Mouse (Mus musculus): ENCODE data around the gene Cdcp2. TPM values are rescaled to one million over a fixed set of nuclear protein-coding genes. Genes with fewer than 3 reads are reported as not detected.

The Cdcp2 gene
- not detected in 2 replicates for polyA plus RNA-seq (2016; fragmentation: Nextera tagmentation; extraction: Ambion mirVana)

DNA sequence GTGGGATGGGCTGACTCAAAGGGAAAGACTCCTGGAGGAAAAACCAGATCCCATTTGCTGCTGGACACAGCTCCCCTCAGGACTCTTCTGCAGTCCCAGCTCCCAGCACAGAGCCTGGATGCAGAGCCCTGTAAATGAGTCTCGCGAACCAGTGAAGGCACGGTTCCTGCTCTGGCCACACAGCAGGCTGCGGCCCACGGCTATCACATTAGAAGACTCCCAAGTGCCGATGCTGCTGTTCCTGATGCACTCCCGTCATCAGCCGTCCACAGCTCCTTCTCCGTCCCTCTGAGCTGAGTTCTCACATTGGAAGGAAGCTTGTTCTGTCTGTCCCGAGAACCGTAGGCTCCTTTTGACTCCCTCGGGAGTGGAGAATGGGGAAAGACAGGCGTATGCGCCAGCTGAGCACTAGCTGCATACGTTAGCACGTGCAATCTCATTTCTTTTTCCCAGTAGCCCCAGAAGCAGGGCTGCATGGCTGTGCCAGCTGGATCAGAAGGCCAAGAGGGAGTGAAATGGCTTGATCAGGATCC lies at the start of gene Cdcp2:
Gene Cdcp2, plus strand, starts transcription at position 51 of the 533 bp plus-strand sequence.
- WGBS (ENCODE audit: insufficient replicate concordance) = 72% methylated on average over 16 of the region's 16 CpGs

GRCm38 (mm10) chr4:107047806-107048205 lies 48.9 kb upstream of the Cdcp2 start:
- Histone ChIP-seq H3K4me1 (no peaks in the 10 kb centered on the region), H3K9me3 (replicated peaks) (no peaks in the 10 kb centered on the region), H3K36me3 (peaks cover 63% of the 10 kb centered on the region), H3K9ac (no peak overlapping the region), H3K27me3 (replicated peaks) (no peaks in the 10 kb centered on the region), H3K27ac (no peak overlapping the region), H3K4me3 (no peak overlapping the region), H3K4me2 (no peak overlapping the region)
- 78% methylated on average over 5 of the region's 5 CpGs for WGBS (ENCODE audit: insufficient replicate concordance)
- ATAC-seq = no peak

More for the DNA sequence above, at the start of gene Cdcp2:
- Histone ChIP-seq H3K4me2 (no peak within 1 kb of the TSS), H3K9me3 (replicated peaks) (no peaks in the 10 kb centered on the region), H3K4me3 (no peak within 1 kb of the TSS), H3K27ac (no peak within 1 kb of the TSS; the same call in 1 of the 2 replicates), H3K27me3 (replicated peaks) (peaks cover 6% of the 10 kb centered on the region; the same call in 1 of the 2 replicates), H3K9ac (no peak within 1 kb of the TSS), H3K4me1 (peaks cover 13% of the 10 kb centered on the region; the same call in 1 of the 2 replicates), H3K36me3 (no peaks in the 10 kb centered on the region)
- no peak for ATAC-seq

GRCm38 (mm10) chr4:107048568-107049162 lies 48.0 kb upstream of the Cdcp2 start:
- no peak overlapping the region for H3K4me2 ChIP-seq
- H3K36me3 ChIP-seq = peaks cover 56% of the 10 kb centered on the region
- no peaks in the 10 kb centered on the region for H3K9me3 ChIP-seq (replicated peaks)
- H3K4me3 ChIP-seq = no peak overlapping the region
- no peaks in the 10 kb centered on the region for H3K27me3 ChIP-seq (replicated peaks)
- no peaks in the 10 kb centered on the region for H3K4me1 ChIP-seq
- WGBS (ENCODE audit: insufficient replicate concordance) = 90% methylated on average over 11 of the region's 11 CpGs
- H3K27ac ChIP-seq = no peak overlapping the region
- no peak overlapping the region for H3K9ac ChIP-seq
- no peak for ATAC-seq

- Histone ChIP-seq H3K36me3 (peaks cover 44% of the 10 kb centered on the region), H3K9ac (no peak overlapping the region), H3K4me3 (no peak overlapping the region), H3K27me3 (replicated peaks) (no peaks in the 10 kb centered on the region), H3K4me1 (no peaks in the 10 kb centered on the region), H3K9me3 (replicated peaks) (no peaks in the 10 kb centered on the region), H3K4me2 (no peak overlapping the region), H3K27ac (no peak overlapping the region)
- ATAC-seq = no peak
- WGBS (ENCODE audit: insufficient replicate concordance) = 54% methylated on average over 4 of the region's 4 CpGs
Observed at GRCm38 (mm10) chr4:107051889-107052288, 44.8 kb upstream of the Cdcp2 start.

GRCm38 (mm10) chr4:107052962-107053553 lies 43.6 kb upstream of the Cdcp2 start:
- WGBS (ENCODE audit: insufficient replicate concordance) = 47% methylated on average over 5 of the region's 5 CpGs
- peaks cover 44% of the 10 kb centered on the region for H3K36me3 ChIP-seq
- H3K27me3 ChIP-seq (replicated peaks) = no peaks in the 10 kb centered on the region
- H3K4me1 ChIP-seq = no peaks in the 10 kb centered on the region
- no peak overlapping the region for H3K4me2 ChIP-seq
- H3K27ac ChIP-seq = no peak overlapping the region
- H3K9me3 ChIP-seq (replicated peaks) = no peaks in the 10 kb centered on the region
- H3K4me3 ChIP-seq = no peak overlapping the region
- ATAC-seq = no peak
- H3K9ac ChIP-seq = no peak overlapping the region

DNA sequence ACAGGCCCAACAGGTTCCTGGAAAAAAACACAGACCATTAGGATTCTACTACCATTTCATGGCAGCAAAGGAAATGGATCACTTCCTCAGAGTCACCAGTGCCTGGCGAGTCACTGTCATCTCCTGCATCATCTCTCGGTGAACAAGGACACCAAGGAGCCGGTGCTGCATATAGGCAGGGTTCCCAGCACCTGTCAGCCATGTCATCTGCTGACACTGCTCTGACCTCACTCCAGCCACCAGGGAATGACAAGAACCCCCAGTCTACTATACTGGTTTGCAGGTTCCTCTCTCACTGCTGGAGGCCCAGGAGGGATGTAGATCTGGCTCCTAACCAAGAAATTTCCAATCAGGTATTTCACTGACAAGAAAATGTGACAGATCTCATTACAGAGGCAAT lies 40.6 kb upstream of the Cdcp2 start:
- no peaks in the 10 kb centered on the region for H3K9me3 ChIP-seq (replicated peaks)
- H3K9ac ChIP-seq = no peak overlapping the region
- H3K27me3 ChIP-seq (replicated peaks) = no peaks in the 10 kb centered on the region
- H3K4me2 ChIP-seq = no peak overlapping the region
- no peaks in the 10 kb centered on the region for H3K4me1 ChIP-seq
- no peak overlapping the region for H3K4me3 ChIP-seq
- peaks cover 62% of the 10 kb centered on the region for H3K36me3 ChIP-seq
- H3K27ac ChIP-seq = peak overlapping the region; percentile 19
- ATAC-seq = no peak
- 69% methylated on average over 3 of the region's 3 CpGs for WGBS (ENCODE audit: insufficient replicate concordance)

GRCm38 (mm10) chr4:107058346-107058745 lies 38.3 kb upstream of the Cdcp2 start:
- Histone ChIP-seq H3K27ac (no peak overlapping the region), H3K36me3 (peaks cover 82% of the 10 kb centered on the region), H3K9me3 (replicated peaks) (no peaks in the 10 kb centered on the region), H3K9ac (no peak overlapping the region), H3K4me3 (no peak overlapping the region), H3K4me2 (no peak overlapping the region), H3K4me1 (no peaks in the 10 kb centered on the region), H3K27me3 (replicated peaks) (no peaks in the 10 kb centered on the region)
- 77% methylated on average over 5 of the region's 5 CpGs for WGBS (ENCODE audit: insufficient replicate concordance)
- ATAC-seq = no peak

DNA sequence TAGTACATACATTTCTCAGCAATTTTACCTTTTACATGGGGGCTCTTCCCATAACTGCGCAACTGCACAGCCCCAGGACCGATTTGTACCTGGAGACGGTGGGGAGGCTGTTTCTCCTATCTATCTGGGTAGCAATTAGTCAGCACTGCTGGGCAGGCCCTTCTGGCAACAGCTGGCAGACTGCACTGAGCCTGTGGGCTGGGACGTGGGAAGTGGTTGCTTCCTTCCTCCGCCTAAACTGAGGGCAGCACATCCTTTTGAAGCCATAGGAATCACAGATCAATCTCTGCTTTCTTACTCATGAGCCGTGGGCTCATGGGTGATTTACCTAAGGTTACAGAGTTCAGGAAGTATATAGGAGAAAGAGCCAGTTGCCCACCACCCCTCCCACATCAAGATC lies 37.9 kb upstream of the Cdcp2 start:
- no peaks in the 10 kb centered on the region for H3K27me3 ChIP-seq (replicated peaks)
- H3K27ac ChIP-seq = no peak overlapping the region
- H3K36me3 ChIP-seq = peaks cover 87% of the 10 kb centered on the region
- no peak for ATAC-seq
- H3K9ac ChIP-seq = no peak overlapping the region
- no peak overlapping the region for H3K4me2 ChIP-seq
- no peak overlapping the region for H3K4me3 ChIP-seq
- H3K4me1 ChIP-seq = no peaks in the 10 kb centered on the region
- WGBS (ENCODE audit: insufficient replicate concordance) = 62% methylated on average over 6 of the region's 6 CpGs
- H3K9me3 ChIP-seq (replicated peaks) = no peaks in the 10 kb centered on the region

GRCm38 (mm10) chr4:107061560-107061959 lies 35.1 kb upstream of the Cdcp2 start:
- Histone ChIP-seq H3K36me3 (peaks cover 83% of the 10 kb centered on the region), H3K9me3 (replicated peaks) (no peaks in the 10 kb centered on the region), H3K27ac (no peak overlapping the region), H3K4me3 (no peak overlapping the region), H3K27me3 (replicated peaks) (no peaks in the 10 kb centered on the region), H3K4me1 (peaks cover 20% of the 10 kb centered on the region), H3K4me2 (no peak overlapping the region), H3K9ac (no peak overlapping the region)
- ATAC-seq = no peak
- WGBS (ENCODE audit: insufficient replicate concordance) = 78% methylated on average over 4 of the region's 4 CpGs

- Histone ChIP-seq H3K27me3 (replicated peaks) (no peaks in the 10 kb centered on the region), H3K27ac (no peak overlapping the region), H3K4me3 (no peak overlapping the region), H3K36me3 (peaks cover 66% of the 10 kb centered on the region), H3K9ac (no peak overlapping the region), H3K9me3 (replicated peaks) (no peaks in the 10 kb centered on the region), H3K4me2 (no peak overlapping the region), H3K4me1 (peaks cover 32% of the 10 kb centered on the region)
- no peak for ATAC-seq
- WGBS (ENCODE audit: insufficient replicate concordance) = 69% methylated on average over 3 of the region's 3 CpGs
Observed at GRCm38 (mm10) chr4:107063214-107063613, 33.5 kb upstream of the Cdcp2 start.

DNA sequence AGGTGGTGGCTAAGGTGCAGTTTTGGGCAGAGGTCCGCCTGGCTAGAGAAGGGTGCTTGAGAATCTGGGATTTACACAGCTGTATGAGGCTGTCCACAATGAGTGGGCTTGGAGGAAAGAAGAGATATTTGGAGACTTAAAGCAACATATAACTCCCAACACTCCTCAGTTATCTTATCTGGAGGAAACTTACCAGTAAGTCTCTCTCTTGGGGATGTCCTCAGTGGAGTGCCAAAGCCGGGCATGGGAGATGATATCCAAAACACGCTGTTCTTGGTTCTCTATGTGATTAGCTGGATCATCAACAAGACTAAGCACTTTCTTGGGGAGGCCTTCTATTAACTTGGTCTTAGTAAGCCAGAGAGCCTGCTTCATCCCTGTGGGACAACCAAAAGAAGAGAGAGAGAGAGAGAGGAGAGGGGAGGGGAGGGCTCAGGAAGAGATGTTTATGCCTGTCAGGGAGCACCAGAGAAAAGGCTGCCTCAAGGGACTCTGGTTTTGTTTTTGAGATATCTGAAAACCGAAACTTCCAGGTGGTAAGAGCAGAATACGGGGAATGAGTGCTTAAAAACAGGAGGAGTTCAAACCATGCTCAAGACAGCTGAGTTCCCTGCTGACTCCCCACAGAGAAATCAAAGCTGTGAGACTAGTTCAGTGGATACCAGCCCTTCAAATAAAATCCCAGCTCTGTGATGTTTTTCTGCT lies 32.1 kb upstream of the Cdcp2 start:
- 71% methylated on average over 5 of the region's 5 CpGs for WGBS (ENCODE audit: insufficient replicate concordance)
- ATAC-seq = no peak
- no peak overlapping the region for H3K9ac ChIP-seq
- H3K9me3 ChIP-seq (replicated peaks) = no peaks in the 10 kb centered on the region
- H3K4me2 ChIP-seq = no peak overlapping the region
- peaks cover 53% of the 10 kb centered on the region for H3K36me3 ChIP-seq
- no peak overlapping the region for H3K4me3 ChIP-seq
- no peak overlapping the region for H3K27ac ChIP-seq
- H3K27me3 ChIP-seq (replicated peaks) = no peaks in the 10 kb centered on the region
- H3K4me1 ChIP-seq = peaks cover 33% of the 10 kb centered on the region

All from liver, embryonic 12.5 days (tissue).